In genomic region chr1:58610166-58610565, GRCm38 (mm10) we compare ENCODE assay signal across 23 mouse cellular contexts. TPM values are rescaled to one million over a fixed set of nuclear protein-coding genes. Genes with fewer than 3 reads are reported as not detected.
DNase-seq lines count a peak whose midpoint lies in the region; ATAC-seq and TF ChIP-seq lines count a peak whose summit lies in the region.
"Had no signal": no experiment of that assay in that cellular context is flagged by ENCODE, and none has a peak within 500 bp of the region (broad histone marks: within the 10 kb centered on the region; RNA-seq: fewer than 3 reads in every experiment).

No protein-coding gene starts in this region.

- H3K4me3 ChIP-seq in kidney, adult 2 months (ENCODE audit: insufficient read depth, low read depth, low read length), result no peak overlapping the region
- no peak overlapping the region for H3K4me3 ChIP-seq in kidney, embryonic 14.5 days (ENCODE audit: low read length)
- no peak overlapping the region for H3K4me3 ChIP-seq in hindbrain, embryonic 12.5 days
- H3K4me3 ChIP-seq: forebrain, embryonic 12.5 days; heart, adult 2 months; limb, embryonic 12.5 days had no signal

- 63% methylated on average over 1 of the region's 1 CpGs for WGBS in kidney, adult 2 months
- WGBS in kidney, embryonic 14.5 days, result 97% methylated on average over 1 of the region's 1 CpGs
- 85% methylated on average over 1 of the region's 1 CpGs for WGBS in hindbrain, embryonic 12.5 days

- no peaks in the 10 kb centered on the region for H3K36me3 ChIP-seq in kidney, adult 2 months (ENCODE audit: control insufficient read depth, insufficient read depth, low read length)
- H3K36me3 ChIP-seq in kidney, embryonic 14.5 days (ENCODE audit: control insufficient read depth, insufficient read depth, low read length), result no peaks in the 10 kb centered on the region
- no peaks in the 10 kb centered on the region for H3K36me3 ChIP-seq in hindbrain, embryonic 12.5 days
- H3K36me3 ChIP-seq: forebrain, embryonic 12.5 days; limb, embryonic 12.5 days had no signal

- H3K9me3 ChIP-seq in kidney, embryonic 14.5 days (ENCODE audit: control insufficient read depth, low read length), result no peaks in the 10 kb centered on the region; the same call in 1 of the 2 replicates
- 0 out of 2 replicates have a peak, but pooled peaks cover 7% of the 10 kb centered on the region for H3K9me3 ChIP-seq in hindbrain, embryonic 12.5 days (replicated peaks)
- H3K9me3 ChIP-seq: limb, embryonic 12.5 days had no signal

- no peak overlapping the region for H3K4me2 ChIP-seq in kidney, embryonic 14.5 days (replicated peaks; ENCODE audit: low read depth, low read length)
- H3K4me2 ChIP-seq in hindbrain, embryonic 12.5 days (replicated peaks), result no peak overlapping the region
- H3K4me2 ChIP-seq: forebrain, embryonic 12.5 days; limb, embryonic 12.5 days; midbrain, embryonic 11.5 days had no signal

- no peaks in the 10 kb centered on the region for H3K27me3 ChIP-seq in kidney, adult 2 months (replicated peaks; ENCODE audit: control insufficient read depth, insufficient read depth, low read length)
- no peaks in the 10 kb centered on the region for H3K27me3 ChIP-seq in kidney, embryonic 14.5 days (ENCODE audit: control insufficient read depth, insufficient read depth, low read length)
- no peaks in the 10 kb centered on the region for H3K27me3 ChIP-seq in hindbrain, embryonic 12.5 days
- H3K27me3 ChIP-seq: forebrain, embryonic 12.5 days; limb, embryonic 12.5 days had no signal

- H3K4me1 ChIP-seq in kidney, adult 2 months (ENCODE audit: control insufficient read depth, insufficient read depth, low read length), result peaks cover 11% of the 10 kb centered on the region; the same call in 1 of the 2 replicates
- H3K4me1 ChIP-seq in kidney, embryonic 14.5 days (ENCODE audit: control insufficient read depth, insufficient read depth, low read length), result no peaks in the 10 kb centered on the region
- no peaks in the 10 kb centered on the region for H3K4me1 ChIP-seq in hindbrain, embryonic 12.5 days
- H3K4me1 ChIP-seq: forebrain, embryonic 12.5 days; limb, embryonic 12.5 days had no signal

- no peak for ATAC-seq in kidney, embryonic 14.5 days (ENCODE audit: low FRiP score, low TSS enrichment)
- ATAC-seq in hindbrain, embryonic 12.5 days (ENCODE audit: low FRiP score), result no peak
- ATAC-seq: hindbrain, embryonic 16.5 days had no signal

- no peak for TF ChIP-seq POLR2A in kidney, adult 2 months (IDR thresholded peaks at IDR 0.05; ENCODE audit: low read depth, low read length)

- peak; percentile 15 for DNase-seq in adrenal gland, adult 2 months
- no peak for DNase-seq in adrenal gland, postnatal 25 days
- peak; percentile 68 for DNase-seq in kidney, adult 2 months
- DNase-seq in kidney, postnatal 36 days, result peak; percentile 33 to 62
- DNase-seq in lung, postnatal 36 days, result peak; percentile 78
- no peak for DNase-seq in right cerebral cortex, postnatal 10 days (ENCODE audit: low spot score in 2 of 2)
- DNase-seq: cerebellum, adult 2 months; cerebellum, postnatal 36 days; gastrocnemius, postnatal 10 days; heart, adult 2 months; heart, postnatal 4 days; layer of hippocampus, adult 9-11 months; retina, postnatal 1 day; right cerebral cortex, postnatal 4 days had no signal

- TF ChIP-seq CTCF in kidney, adult 2 months (conservative IDR thresholded peaks at IDR 0.05; ENCODE audit: insufficient read depth, insufficient read length, low read depth, low read length), result no peak

- peak overlapping the region; percentile 98 for H3K27ac ChIP-seq in kidney, adult 2 months (ENCODE audit: insufficient read depth, low read depth, low read length)
- no peak overlapping the region for H3K27ac ChIP-seq in kidney, embryonic 14.5 days (ENCODE audit: low read depth, low read length)
- H3K27ac ChIP-seq in hindbrain, embryonic 12.5 days, result no peak overlapping the region
- H3K27ac ChIP-seq: forebrain, embryonic 12.5 days; heart, adult 2 months; kidney, postnatal 0 days; limb, embryonic 12.5 days; liver, embryonic 14.5 days; stomach, postnatal 0 days had no signal

- H3K9ac ChIP-seq in kidney, embryonic 14.5 days (ENCODE audit: low read depth, low read length), result no peak overlapping the region
- no peak overlapping the region for H3K9ac ChIP-seq in hindbrain, embryonic 12.5 days
- H3K9ac ChIP-seq: forebrain, embryonic 12.5 days; limb, embryonic 12.5 days; liver, embryonic 14.5 days had no signal

RNA-seq across cellular contexts. Expression of gene Ndufb3, which starts 24.0 kb away (rescaled TPM):
- 100 to 1,000 TPM in 1 of 2 experiments, 10 to 100 TPM in 1; 97.8 to 181 TPM for total RNA-seq in adrenal gland, adult 2 months (2021)
- 8.1 and 12.8 TPM in 2 replicates for polyA plus RNA-seq in adrenal gland, adult 2 months (2012; rRNA removed)
- 123 and 131 TPM in 2 replicates for total RNA-seq in adrenal gland, postnatal 25 days (2021)
- polyA plus RNA-seq in kidney, adult 2 months (2012; rRNA removed), result 116 and 197 TPM in 2 replicates
- 174 and 250 TPM in 2 replicates for polyA plus RNA-seq in kidney, embryonic 14.5 days (2014; fragmentation: Nextera tagmentation; extraction: Ambion mirVana)
- polyA plus RNA-seq in hindbrain, embryonic 12.5 days (2016; fragmentation: Nextera tagmentation; extraction: Ambion mirVana), result 153 and 161 TPM in 2 replicates

RNA-seq across cellular contexts. Expression of gene Fam126b, which starts 24.0 kb away (rescaled TPM):
- total RNA-seq in adrenal gland, adult 2 months (2021), result 10 to 100 TPM; 40.0 to 48.8 TPM
- polyA plus RNA-seq in adrenal gland, adult 2 months (2012; rRNA removed), result 0.57 and 0.65 TPM in 2 replicates
- total RNA-seq in adrenal gland, postnatal 25 days (2021), result 23.8 and 31.4 TPM in 2 replicates
- polyA plus RNA-seq in kidney, adult 2 months (2012; rRNA removed), result 5.3 and 5.4 TPM in 2 replicates
- polyA plus RNA-seq in kidney, embryonic 14.5 days (2014; fragmentation: Nextera tagmentation; extraction: Ambion mirVana), result 6.1 and 9.6 TPM in 2 replicates
- 8.8 and 10.2 TPM in 2 replicates for polyA plus RNA-seq in hindbrain, embryonic 12.5 days (2016; fragmentation: Nextera tagmentation; extraction: Ambion mirVana)

Comparison
In these comparisons a context has a peak if more than half of its experiments do, and no peak if none do; other contexts are left out.
1. DNase-seq: peak in adrenal gland, adult 2 months (single experiment), kidney, adult 2 months (single experiment), kidney, postnatal 36 days (2 of 2) and lung, postnatal 36 days (single experiment); none in adrenal gland, postnatal 25 days (single experiment) and right cerebral cortex, postnatal 10 days (0 of 2).